Mouse (Mus musculus) macrophage (primary cell): Measurements from ENCODE around the gene Pagr1a. TPM values are rescaled to one million over a fixed set of nuclear protein-coding genes. Genes with fewer than 3 reads are reported as not detected.

ENCODE experiments used
- H3K27ac ChIP-seq: fragments of 350-480 bp; formaldehyde crosslinking; 2 replicates; pipeline ENCODE4 v1.9.0; 2021
- H3K36me3 ChIP-seq: fragments of 350-480 bp; formaldehyde crosslinking; 2 replicates; pipeline ENCODE4 v1.9.0; 2021; ENCODE audit errors: inconsistent target
- H3K4me3 ChIP-seq: fragments of 350-480 bp; formaldehyde crosslinking; 2 replicates; pipeline ENCODE4 v1.9.0; 2021; ENCODE audit errors: inconsistent target
- H3K79me2 ChIP-seq: fragments of 350-480 bp; formaldehyde crosslinking; 2 replicates; pipeline ENCODE4 v1.9.0; 2021; ENCODE audit errors: inconsistent target
- WGBS: methylation state at CpG from one replicate; pipeline ENCODE4 v1.1.7; 2026; ENCODE audit warnings: inconsistent platforms; ENCODE audit not compliant: missing documents; 5-methylcytosine and 5-hydroxymethylcytosine counted together
- polyA plus RNA-seq: library from polyadenylated mRNA; stranded (reverse); fragments of 250-400 nt; gene quantifications from 3 replicates; pipeline ENCODE4 v1.2.4, GENCODE M21; 2018; ENCODE audit warnings: inconsistent platforms

The Pagr1a gene
- polyA plus RNA-seq, 1 experiment from 2014 or later: 13.4 TPM

DNA sequence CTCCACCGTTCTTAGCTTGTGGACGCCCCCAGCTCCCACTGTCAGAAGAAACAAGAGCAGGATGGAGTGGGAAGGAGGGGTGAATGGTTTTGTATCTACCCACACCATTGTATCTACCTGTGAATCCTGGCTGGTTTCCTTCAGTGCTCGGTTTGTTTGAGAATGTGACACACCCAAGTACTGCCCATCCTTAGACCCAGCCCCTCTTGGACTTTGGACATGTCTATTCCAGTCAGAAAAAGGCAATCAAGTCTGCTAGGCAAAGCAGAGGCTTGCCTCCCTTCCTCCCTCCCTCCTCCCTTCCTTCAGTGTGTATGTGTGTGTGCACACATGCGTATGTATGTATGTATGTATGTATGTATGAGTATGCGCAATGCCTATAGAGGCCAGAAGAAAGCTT lies 13.5 kb downstream of the Pagr1a start:
- H3K36me3 ChIP-seq: peaks cover 30% of the 10 kb centered on the region

DNA sequence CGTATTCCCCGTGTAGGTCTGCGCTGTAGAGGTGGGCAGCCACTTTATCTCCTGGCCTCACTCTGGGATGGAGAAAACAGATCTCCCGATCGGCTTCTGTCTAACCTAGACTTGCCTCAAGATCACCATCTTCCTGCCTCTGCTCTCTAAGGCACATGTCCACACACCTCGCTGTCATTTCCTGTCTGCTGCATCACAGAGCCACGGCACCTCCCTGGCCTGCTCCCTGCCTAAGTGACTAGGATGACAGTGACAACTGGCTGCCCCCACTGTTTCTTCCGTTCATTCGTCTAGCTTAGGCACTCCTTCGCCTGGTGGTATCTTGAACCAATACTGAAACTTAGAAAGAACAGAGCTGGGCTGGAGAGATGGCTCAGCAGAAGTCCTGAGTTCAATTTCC lies 17.6 kb downstream of the Pagr1a start:
- H3K79me2 ChIP-seq: peaks cover 24% of the 10 kb centered on the region
- no peak overlapping the region for H3K27ac ChIP-seq
- peaks cover 67% of the 10 kb centered on the region for H3K36me3 ChIP-seq
- 79% methylated on average over 10 of the region's 10 CpGs for WGBS
- H3K4me3 ChIP-seq: no peak overlapping the region

More for the DNA sequence above, 13.5 kb downstream of the Pagr1a start:
- H3K79me2 ChIP-seq: peaks cover 64% of the 10 kb centered on the region
- no peak overlapping the region for H3K4me3 ChIP-seq
- 96% methylated on average over 5 of the region's 5 CpGs for WGBS
- no peak overlapping the region for H3K27ac ChIP-seq

DNA sequence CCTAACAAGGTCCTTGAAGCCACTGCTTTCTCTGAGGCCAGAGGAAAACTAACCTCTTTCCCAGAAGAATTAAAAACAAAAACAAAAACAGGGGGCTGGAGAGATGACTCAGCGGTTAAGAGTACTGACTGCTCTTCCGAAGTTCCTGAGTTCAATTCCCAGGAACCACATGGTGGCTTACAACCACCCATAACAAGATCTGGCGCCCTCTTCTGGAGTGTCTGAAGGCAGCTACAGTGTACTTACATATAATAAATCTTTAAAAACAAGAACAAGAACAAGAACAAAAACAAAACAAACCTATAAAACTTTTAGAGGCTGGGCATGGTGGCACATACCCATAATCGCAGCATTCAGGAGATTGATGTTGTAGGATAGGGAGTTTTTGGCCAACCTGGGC lies 20.7 kb downstream of the Pagr1a start:
- Histone ChIP-seq H3K36me3 (peaks cover 91% of the 10 kb centered on the region), H3K4me3 (no peak overlapping the region), H3K79me2 (no peaks in the 10 kb centered on the region), H3K27ac (no peak overlapping the region)
- 89% methylated on average over 4 of the region's 4 CpGs for WGBS

DNA sequence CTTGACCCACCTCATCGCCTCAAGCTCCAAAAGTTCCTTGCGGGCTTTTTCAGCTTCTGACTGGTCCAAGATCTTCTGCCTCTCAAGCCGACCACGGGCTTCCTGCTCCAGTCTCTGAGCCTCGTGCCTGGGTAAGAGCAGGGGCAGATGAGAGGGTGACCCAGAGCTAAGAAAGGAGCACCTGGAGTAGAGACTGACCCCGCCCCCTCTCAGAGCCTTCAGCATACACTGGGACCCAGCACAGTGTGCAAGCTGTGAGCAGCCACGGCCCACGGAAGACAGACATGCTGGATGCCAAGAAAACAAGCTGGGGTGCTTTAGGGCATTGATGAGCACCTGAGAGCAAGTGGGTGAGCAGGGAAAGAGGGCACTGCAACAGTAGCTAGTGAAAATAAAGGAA lies 28.3 kb downstream of the Pagr1a start:
- no peaks in the 10 kb centered on the region for H3K79me2 ChIP-seq
- peaks cover 69% of the 10 kb centered on the region for H3K36me3 ChIP-seq
- H3K4me3 ChIP-seq: no peak overlapping the region
- WGBS: 86% methylated on average over 8 of the region's 8 CpGs
- H3K27ac ChIP-seq: no peak overlapping the region

DNA sequence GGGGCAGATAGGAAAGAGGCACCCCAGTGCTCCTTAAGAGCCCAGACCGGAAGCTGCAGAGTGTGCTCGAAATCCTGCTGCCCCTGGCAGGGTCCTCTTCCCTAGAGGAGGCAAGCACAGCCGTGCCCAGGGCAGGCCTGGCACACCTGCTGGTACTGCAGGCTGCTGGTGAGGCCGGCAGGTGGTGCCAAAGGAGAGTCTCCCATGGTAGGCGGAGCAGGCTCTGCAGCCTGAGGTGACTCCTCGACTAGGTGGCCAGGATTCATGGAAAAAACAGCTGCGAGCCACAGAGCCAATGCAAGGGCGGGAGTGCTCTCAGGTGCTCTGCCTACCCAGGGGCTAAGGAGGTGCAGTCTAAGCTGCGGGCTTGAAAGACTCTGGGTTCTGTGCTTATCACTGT lies 30.8 kb downstream of the Pagr1a start:
- WGBS: 76% methylated on average over 7 of the region's 9 CpGs

DNA sequence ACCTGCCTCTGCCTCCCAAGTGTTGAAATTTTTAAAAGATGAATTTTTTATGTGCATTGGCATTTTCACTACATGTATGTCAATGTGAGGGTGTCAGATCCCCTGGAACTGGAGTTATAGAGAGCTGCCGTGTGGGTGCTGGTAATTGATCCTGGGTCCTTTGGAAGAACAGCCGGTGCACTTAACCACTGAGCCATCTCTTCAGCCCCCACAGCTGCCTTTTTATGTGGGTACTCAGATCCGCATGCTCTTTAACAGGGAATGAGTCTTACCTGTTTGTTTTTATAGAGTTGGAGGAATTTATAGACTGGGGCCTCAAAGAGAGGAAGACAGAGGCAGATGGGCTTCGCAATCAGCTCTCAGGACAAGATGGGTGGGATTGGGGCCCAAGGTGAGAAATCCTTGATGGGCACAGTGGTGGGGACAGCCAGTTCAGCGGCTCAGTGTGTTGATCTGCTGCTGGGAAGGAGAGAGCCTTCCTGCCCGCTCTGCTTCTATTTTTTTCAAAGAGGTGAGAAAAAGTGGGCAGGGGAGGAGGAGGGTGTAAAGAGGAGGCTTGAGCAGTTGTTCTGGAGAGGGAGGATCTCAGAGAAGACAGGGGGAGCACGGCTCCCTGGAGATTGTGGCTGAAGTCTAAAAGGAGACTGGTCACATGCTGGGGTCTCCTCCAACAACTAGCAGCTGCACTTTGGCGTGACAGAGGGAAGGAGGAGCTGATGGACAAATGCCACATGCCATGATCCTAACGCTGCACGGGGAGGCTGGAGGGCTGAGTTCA lies 32.3 kb downstream of the Pagr1a start:
- Histone ChIP-seq H3K27ac (no peak overlapping the region), H3K36me3 (peaks cover 45% of the 10 kb centered on the region), H3K79me2 (no peaks in the 10 kb centered on the region), H3K4me3 (no peak overlapping the region)
- 90% methylated on average over 10 of the region's 10 CpGs for WGBS

More for the DNA sequence above, 30.8 kb downstream of the Pagr1a start:
- Histone ChIP-seq H3K36me3 (peaks cover 48% of the 10 kb centered on the region), H3K4me3 (no peak overlapping the region), H3K27ac (no peak overlapping the region), H3K79me2 (no peaks in the 10 kb centered on the region)

DNA sequence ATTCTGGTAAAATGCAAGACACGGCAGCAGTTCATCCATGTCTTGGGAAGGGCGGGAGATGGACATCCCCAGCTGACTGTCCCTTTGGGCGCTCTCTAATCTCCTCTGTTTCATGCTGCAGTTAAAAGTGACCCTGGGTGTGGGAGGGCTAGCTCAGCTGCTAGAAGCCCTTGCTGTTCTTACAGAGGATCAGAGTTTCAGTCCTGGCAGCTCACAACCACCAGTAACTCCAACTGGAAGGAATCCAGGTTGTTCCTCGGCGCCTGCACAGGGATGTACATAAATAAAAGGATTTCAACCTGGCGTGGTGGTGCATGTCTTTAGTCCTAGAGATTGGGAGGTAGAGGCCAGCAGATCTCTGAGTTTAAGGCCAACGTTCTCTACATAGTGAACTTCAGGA lies 34.0 kb downstream of the Pagr1a start:
- Histone ChIP-seq H3K79me2 (peaks cover 3% of the 10 kb centered on the region; the same call in 1 of the 2 replicates), H3K27ac (no peak overlapping the region), H3K36me3 (peaks cover 43% of the 10 kb centered on the region), H3K4me3 (no peak overlapping the region)
- WGBS: 92% methylated on average over 7 of the region's 7 CpGs

DNA sequence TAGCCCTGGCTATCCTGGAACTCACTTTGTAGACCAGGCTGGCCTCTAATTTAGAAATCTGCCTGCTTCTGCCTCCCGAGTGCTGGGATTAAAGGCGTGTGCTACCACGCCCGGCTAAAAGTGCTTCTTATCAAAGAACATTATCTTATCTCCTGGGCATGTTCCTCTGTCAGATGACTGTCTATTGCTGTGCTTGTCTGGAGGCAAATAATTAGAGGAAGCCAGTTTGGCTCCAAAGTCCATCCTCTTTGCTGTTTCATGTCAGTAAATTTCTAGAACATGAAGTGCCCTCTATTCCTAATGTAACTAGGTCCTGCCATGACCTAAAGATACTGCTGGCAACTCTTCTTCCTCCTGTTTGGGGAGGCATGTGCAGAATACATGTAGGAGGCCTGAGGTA lies 35.1 kb downstream of the Pagr1a start:
- 93% methylated on average over 3 of the region's 4 CpGs for WGBS
- Histone ChIP-seq H3K79me2 (peaks cover 14% of the 10 kb centered on the region), H3K27ac (no peak overlapping the region), H3K36me3 (peaks cover 36% of the 10 kb centered on the region), H3K4me3 (no peak overlapping the region)

DNA sequence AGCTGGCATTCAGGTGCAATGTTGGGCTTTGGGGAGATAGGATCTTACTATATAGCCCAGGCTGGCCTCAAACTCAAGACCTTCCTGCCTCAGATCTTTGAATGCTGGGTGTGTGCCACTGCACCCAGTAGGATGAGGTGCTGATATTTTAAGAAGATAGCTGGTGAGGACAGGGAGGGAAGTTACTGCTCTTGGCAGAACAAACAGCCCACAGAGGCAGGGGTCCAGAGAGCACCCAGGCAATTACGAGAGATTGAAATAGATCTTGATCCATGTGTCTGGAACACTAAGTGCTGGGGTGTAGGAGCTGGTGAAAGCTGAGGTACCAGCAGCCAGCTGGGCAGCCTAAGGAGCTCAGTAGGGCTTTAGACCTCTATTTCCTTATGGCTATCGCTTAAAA lies 35.6 kb downstream of the Pagr1a start:
- H3K27ac ChIP-seq: no peak overlapping the region
- peaks cover 18% of the 10 kb centered on the region for H3K79me2 ChIP-seq
- no peak overlapping the region for H3K4me3 ChIP-seq
- 95% methylated on average over 2 of the region's 2 CpGs for WGBS
- peaks cover 31% of the 10 kb centered on the region for H3K36me3 ChIP-seq

DNA sequence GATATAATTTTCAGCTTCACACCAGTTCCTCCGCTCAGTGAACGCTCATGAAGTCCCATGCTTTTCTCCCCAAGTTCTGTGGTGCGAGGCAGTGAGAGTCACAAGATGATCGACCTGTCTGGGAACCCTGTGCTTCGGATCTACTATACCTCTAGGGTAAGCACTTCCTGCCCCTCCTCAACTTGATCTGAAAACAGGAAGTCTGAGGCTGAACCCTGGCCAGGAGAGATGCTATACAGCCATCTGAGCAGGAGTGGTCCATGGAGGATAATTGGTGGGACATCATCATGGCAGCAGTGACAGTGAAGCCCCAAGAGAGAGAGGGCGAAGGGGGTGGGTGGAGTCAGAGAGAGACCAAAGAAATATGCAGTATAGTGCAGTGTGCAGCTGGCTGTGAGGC lies 38.3 kb downstream of the Pagr1a start:
- Histone ChIP-seq H3K36me3 (peaks cover 23% of the 10 kb centered on the region), H3K4me3 (no peak overlapping the region), H3K79me2 (peaks cover 21% of the 10 kb centered on the region), H3K27ac (no peak overlapping the region)
- WGBS: 79% methylated on average over 6 of the region's 6 CpGs

DNA sequence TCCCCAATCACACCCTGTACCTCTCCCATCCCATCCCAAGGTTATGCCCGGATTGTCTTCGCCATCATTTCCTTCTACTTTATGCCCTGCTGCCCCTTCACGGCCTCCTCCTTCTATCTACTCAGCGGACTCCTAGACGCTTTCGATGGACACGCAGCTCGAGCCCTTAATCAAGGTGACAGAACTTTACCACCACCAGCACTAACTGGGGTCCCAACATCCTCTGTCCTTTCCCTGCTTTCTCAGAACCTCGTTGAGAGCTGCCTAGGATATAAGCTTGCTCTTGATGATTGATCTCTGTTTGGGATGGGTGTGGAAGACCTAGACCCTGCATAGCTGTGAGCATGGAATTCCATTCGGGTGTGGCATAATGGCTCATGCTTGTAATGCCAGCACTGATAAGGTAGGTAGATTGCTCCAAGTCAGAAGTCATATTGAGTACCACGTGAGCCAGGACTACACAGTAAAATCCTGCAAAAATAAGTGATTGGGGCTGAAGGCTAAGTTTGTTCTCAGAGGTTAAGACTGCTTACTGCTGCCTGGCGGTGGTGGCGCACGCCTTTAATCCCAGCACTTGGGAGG lies 40.2 kb downstream of the Pagr1a start:
- Histone ChIP-seq H3K4me3 (peak overlapping the region; percentile 95), H3K79me2 (peaks cover 21% of the 10 kb centered on the region), H3K36me3 (peaks cover 23% of the 10 kb centered on the region), H3K27ac (peak overlapping the region; percentile 99)
- WGBS: 9% methylated on average over 11 of the region's 14 CpGs

DNA sequence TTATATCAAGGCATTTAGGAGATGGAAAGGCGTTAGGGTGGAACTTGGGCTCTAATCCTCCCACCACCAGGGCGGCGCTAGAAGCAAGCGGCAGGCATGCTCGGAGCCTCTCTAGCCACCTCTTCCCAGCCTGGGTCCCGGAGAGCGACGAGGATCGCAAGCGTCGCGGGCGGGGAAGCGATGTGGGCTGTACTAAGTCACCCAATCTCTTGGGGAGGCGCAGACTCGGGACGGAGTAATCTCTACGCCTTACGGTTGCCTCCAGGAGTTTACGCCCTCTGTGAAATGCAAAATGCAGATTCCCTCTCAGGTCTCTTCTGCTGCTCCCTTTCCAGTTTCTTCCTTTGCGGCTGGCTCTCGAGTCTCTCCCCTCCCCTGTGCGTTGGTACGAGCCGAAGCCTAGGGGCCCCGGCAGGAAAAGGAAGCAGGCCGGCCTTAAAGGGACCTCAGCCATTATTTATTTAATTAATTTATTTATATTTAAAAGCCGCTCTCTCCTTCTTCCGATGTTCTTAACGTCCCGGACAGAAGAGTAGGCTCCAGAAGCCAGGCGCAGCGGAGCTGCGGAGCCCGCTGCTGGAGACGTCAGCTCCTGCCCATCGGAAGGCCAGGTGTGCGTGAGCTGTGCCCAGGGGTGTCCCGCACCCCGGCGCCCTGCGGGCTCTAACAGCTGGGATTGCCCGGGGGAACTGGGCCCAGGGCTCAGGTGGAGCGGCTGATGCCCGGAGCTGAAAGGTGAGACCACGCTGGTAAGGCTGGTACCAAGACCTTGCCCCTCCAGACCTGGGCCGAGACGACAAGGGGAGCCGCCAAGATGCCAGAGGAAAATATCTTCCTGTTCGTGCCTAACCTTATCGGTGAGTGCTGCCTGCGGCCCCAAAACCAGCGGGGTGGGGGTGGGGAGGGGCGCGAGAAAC lies 40.9 kb downstream of the Pagr1a start, which contains the start of gene Cdiptos:
Cdiptos (minus strand) TSS at position 149 of the 917 bp plus-strand sequence.
- Histone ChIP-seq H3K27ac (peak within 1 kb of the TSS; percentile 99), H3K4me3 (peak within 1 kb of the TSS; percentile 95), H3K36me3 (peaks cover 23% of the 10 kb centered on the region), H3K79me2 (peaks cover 21% of the 10 kb centered on the region)
- WGBS: under 1% methylated on average over 51 of the region's 55 CpGs

DNA sequence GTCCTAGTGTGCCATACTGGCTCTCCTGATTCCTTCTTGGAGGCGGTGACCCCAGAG lies 41.4 kb downstream of the Pagr1a start, which contains the start of gene Cdipt:
Cdipt (plus strand) TSS at position 22 of the 57 bp plus-strand sequence.
- Histone ChIP-seq H3K36me3 (peaks cover 23% of the 10 kb centered on the region), H3K79me2 (peaks cover 21% of the 10 kb centered on the region), H3K27ac (peak within 1 kb of the TSS; percentile 99), H3K4me3 (peak within 1 kb of the TSS; percentile 95)
- WGBS: no CpG with 5 or more reads among the region's 1 CpGs

DNA sequence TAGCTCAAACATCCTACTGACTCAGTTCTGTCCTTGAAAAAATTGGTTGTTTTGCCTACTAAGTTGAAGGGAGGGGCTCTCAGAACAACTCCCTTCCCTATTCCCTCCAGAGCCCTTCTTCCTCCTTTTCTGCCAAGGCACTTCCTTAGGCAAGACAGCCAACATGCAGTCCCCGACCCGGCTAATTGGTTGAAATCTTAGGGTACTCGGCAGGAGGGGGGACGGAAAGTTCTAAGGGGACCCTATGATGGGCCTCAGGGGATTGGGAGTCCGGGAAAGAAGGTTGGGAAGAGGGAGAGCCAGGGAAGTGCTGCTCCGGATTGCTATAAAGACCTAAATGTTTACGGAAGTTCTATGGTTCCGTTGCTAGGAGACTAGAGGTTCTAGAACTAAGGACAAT lies 41.7 kb downstream of the Pagr1a start:
- peaks cover 23% of the 10 kb centered on the region for H3K36me3 ChIP-seq
- WGBS: 2% methylated on average over 8 of the region's 8 CpGs
- H3K4me3 ChIP-seq: peak overlapping the region; percentile 95
- peaks cover 21% of the 10 kb centered on the region for H3K79me2 ChIP-seq
- H3K27ac ChIP-seq: peak overlapping the region; percentile 99

DNA sequence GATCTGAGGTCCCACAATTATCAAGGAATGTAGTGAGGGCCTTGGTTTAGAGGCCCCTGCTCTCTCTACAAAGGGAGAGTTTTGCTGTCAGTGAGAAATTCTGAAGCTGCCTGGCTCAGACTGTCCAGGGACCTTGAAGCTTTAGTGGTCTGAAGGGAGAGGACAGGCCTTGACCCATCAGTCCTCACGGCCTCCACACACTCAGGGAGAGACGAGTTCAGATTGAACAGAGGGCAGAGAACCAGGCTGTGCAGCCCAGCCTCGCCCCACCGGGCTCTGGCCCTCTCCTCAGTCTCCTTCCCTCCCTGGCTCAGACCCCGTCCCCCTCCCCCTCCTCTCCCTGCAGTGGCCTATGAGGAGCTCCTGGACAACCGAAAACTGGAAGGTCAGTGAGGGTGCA lies 49.8 kb downstream of the Pagr1a start:
- H3K79me2 ChIP-seq: no peaks in the 10 kb centered on the region
- no peaks in the 10 kb centered on the region for H3K36me3 ChIP-seq
- H3K4me3 ChIP-seq: no peak overlapping the region
- no peak overlapping the region for H3K27ac ChIP-seq
- WGBS: 98% methylated on average over 4 of the region's 6 CpGs
